Mouse (Mus musculus) left cerebral cortex, postnatal 4 days (tissue): ENCODE measurements around the gene Atp5h. TPM values are rescaled to one million over a fixed set of nuclear protein-coding genes. Genes with fewer than 3 reads are reported as not detected.
A peak's percentile ranks its signal among the peaks of the same experiment; 100 is the strongest.

Source experiments
- DNase-seq: peaks from one replicate; pipeline ENCODE4 v3.0.0-alpha.2; 2022
- intact Hi-C: fragments of 180-260 bp; cut with DNase I; formaldehyde crosslinking; loops from one replicate; pipeline ENCODE4 v1.15.1; 2025
- microRNA-seq: library from miRNA; unstranded; fragments of <30 nt; microRNA quantifications from one replicate; pipeline ENCODE4 v1.2.0, GENCODE M21; 2022
- total RNA-seq, 2 experiments: library from RNA; stranded (reverse); gene quantifications; 2 replicates each; pipeline ENCODE4 v1.2.3; 2021

Atp5h gene
- total RNA-seq, 2 experiments from 2014 or later = 290 to 310 TPM

- no peak for DNase-seq
- intact Hi-C loops = no loop called here
Measured at GRCm38 (mm10) chr11:115372015-115372414, 47.7 kb downstream of the Atp5h start.

GRCm38 (mm10) chr11:115371354-115371753 is 48.4 kb downstream of the Atp5h start:
- intact Hi-C loops = no loop called here
- DNase-seq = no peak

GRCm38 (mm10) chr11:115370368-115370767 is 49.4 kb downstream of the Atp5h start:
- intact Hi-C loops = no loop called here
- no peak for DNase-seq

DNA sequence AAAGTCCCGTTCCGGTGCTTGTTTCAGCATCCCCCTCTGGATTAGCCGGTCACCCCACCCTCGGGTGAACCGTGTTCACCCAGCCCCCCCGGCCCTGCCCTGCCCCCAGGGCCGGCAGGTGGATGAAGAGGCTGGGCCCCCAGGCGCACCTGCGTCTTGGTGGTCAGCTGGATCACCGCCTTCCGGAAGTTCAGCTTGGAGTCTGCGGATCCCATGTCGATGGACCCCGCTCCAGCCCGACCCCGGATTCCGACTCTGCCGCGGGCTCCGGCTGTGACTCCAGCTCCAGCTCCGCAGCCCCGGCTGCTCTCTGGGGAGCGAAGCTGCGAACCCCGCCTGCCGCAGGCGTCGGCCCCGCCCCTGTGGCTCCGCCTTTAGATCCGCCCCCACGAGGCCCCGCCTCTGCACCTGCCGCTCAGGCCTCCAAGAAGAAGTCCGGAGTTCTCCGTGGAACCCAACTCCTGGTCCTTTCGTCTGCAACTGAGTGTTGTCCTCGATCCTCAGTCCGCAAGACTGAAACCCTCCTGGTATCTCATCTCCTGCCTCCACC is 52.3 kb downstream of the Atp5h start, which contains the start of gene Hid1:
Hid1 (minus strand) TSS at position 362 of the 550 bp plus-strand sequence.
- peak; percentile 83 for DNase-seq
- intact Hi-C loops = no loop called here

GRCm38 (mm10) chr11:115366706-115367394 is 52.9 kb downstream of the Atp5h start:
- peak; percentile 62 for DNase-seq
- intact Hi-C loops = no loop called here

DNA sequence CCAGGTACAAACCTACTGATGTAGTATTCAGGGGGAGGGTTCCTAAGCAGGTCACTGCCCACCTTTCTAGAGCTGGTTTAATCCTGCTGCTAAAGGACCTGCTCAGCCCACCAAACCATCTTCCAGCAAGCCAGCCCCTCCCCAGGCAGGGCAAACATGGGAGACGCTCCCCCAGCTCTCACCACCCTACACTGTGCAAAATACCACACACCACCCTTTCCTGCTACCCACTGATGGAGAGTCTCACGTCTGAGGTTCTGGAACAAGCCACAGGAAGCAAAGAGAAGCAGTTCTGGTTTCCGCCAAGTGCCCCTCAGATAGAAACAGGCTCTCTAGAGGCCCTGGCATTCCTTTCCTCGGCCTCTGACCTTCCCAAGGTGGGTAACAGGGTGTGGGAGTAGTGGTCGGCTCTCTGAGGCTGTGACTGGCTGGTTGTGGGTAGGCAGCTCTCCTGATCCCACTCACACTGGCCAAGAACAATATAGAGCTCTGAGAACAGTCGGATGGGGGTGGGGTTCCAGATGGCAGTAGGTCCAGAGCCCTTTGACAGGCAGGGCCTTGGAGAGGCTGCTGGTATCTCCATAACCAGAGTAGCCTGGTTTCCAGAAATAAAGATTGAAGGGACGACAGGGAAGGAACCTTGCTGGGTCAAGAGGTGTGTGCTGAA is 53.6 kb downstream of the Atp5h start:
- DNase-seq = no peak
- intact Hi-C loops = no loop called here

Small RNA genes lying within 50 kb of the gene (microRNA-seq; reads per million reads assigned to microRNA genes)
- 0.90 reads per million for gene Mir3968

Other genes with a start within 250 kb of the Atp5h start
- gene Tmem104, start 232.5 kb downstream of the Atp5h start, total RNA-seq = 10 to 100 TPM; 18.1 to 18.2 TPM
- gene Nat9, start 232.1 kb downstream of the Atp5h start, total RNA-seq = 10 to 100 TPM; 12.5 to 15.6 TPM
- 1 to 10 TPM; 1.4 to 2.0 TPM for gene Grin2c, start 152.7 kb downstream of the Atp5h start, total RNA-seq
- 10 to 100 TPM; 24.4 to 25.8 TPM for gene Fdxr, start 142.9 kb downstream of the Atp5h start, total RNA-seq
- 1 to 10 TPM; 2.9 to 4.1 TPM for gene Fads6, start 122.3 kb downstream of the Atp5h start, total RNA-seq
- gene Otop2, start 112.8 kb downstream of the Atp5h start, total RNA-seq = not detected
- gene Ush1g, start 97.9 kb downstream of the Atp5h start, total RNA-seq = under 1 TPM in 1 of 2 experiments, not detected in 1; 0.24 TPM
- gene Otop3, start 85.2 kb downstream of the Atp5h start, total RNA-seq = under 1 TPM in 1 of 2 experiments, not detected in 1; 0.42 TPM
- gene Hid1, start 52.2 kb downstream of the Atp5h start, total RNA-seq = 10 to 100 TPM; 72.7 to 80.6 TPM
- gene Cdr2l, start 38.0 kb downstream of the Atp5h start, total RNA-seq = 10 to 100 TPM; 31.4 to 33.1 TPM
- 100 to 1,000 TPM in 1 of 2 experiments, 10 to 100 TPM in 1; 97.9 to 109 TPM for gene Mrpl58, start 16.2 kb downstream of the Atp5h start, total RNA-seq
- 10 to 100 TPM; 47.7 to 52.9 TPM for gene Kctd2, start 166 bp upstream of the Atp5h start, total RNA-seq
- gene Trim80, start 20.6 kb upstream of the Atp5h start, total RNA-seq = under 1 TPM in 1 of 2 experiments, not detected in 1; 0.20 TPM
- not detected for gene Slc16a5, start 42.5 kb upstream of the Atp5h start, total RNA-seq
- gene Armc7, start 55.7 kb upstream of the Atp5h start, total RNA-seq = 10 to 100 TPM in 1 of 2 experiments, 1 to 10 TPM in 1; 9.9 to 10.2 TPM
- 10 to 100 TPM; 57.4 to 70.8 TPM for gene Nt5c, start 71.9 kb upstream of the Atp5h start, total RNA-seq
- 100 to 1,000 TPM; 803 to 865 TPM for gene Jpt1, start 94.4 kb upstream of the Atp5h start, total RNA-seq
- 100 to 1,000 TPM; 439 to 466 TPM for gene Sumo2, start 116.3 kb upstream of the Atp5h start, total RNA-seq
- 10 to 100 TPM; 66.6 to 73.4 TPM for gene Nup85, start 144.5 kb upstream of the Atp5h start, total RNA-seq
- gene Mrps7, start 184.0 kb upstream of the Atp5h start, total RNA-seq = 10 to 100 TPM; 43.0 to 44.1 TPM
- gene Gga3, start 184.1 kb upstream of the Atp5h start, total RNA-seq = 10 to 100 TPM; 83.9 to 85.2 TPM
- gene Mif4gd, start 193.0 kb upstream of the Atp5h start, total RNA-seq = 10 to 100 TPM; 13.3 to 14.1 TPM
- 10 to 100 TPM; 55.3 to 56.6 TPM for gene Slc25a19, start 208.3 kb upstream of the Atp5h start, total RNA-seq